Mouse (Mus musculus): ENCODE results near the gene Dmrtc2. TPM values are rescaled to one million over a fixed set of nuclear protein-coding genes. Genes with fewer than 3 reads are reported as not detected.

The Dmrtc2 gene
- polyA plus RNA-seq, 3 experiments from 2014 or later: not detected

- ATAC-seq: peak; percentile 11
Observed at GRCm38 (mm10) chr7:24902630-24903443, 33.0 kb downstream of the Dmrtc2 start, which contains the start of gene Arhgef1. Arhgef1 (plus strand) TSS chr7:24902912.

- ATAC-seq: no peak
Observed at GRCm38 (mm10) chr7:24903444-24903825, 33.6 kb downstream of the Dmrtc2 start.

DNA sequence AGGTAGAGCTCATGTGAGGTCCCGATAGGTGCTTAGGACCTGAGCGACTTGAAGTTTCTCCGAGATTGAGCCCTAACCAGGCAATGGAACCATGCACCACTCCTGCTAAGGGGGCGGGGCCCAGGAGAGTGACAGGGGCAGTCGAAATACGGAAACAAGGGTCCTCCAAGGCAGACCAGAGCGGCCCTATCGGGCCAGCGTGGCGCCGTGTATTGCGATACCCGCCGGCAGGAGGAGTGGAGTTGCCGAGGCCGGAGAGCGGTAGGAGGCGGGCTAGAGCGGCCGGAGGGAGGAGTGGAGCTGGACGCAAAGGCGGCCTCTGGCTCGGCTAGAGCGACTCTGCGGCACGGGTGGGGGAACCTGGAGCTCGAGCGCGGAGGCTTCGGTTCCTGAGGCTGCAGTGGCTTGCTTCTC is 34.2 kb downstream of the Dmrtc2 start:
- ATAC-seq: peak; percentile 75

GRCm38 (mm10) chr7:24904936-24905335 is 35.1 kb downstream of the Dmrtc2 start:
- no peak for ATAC-seq

DNA sequence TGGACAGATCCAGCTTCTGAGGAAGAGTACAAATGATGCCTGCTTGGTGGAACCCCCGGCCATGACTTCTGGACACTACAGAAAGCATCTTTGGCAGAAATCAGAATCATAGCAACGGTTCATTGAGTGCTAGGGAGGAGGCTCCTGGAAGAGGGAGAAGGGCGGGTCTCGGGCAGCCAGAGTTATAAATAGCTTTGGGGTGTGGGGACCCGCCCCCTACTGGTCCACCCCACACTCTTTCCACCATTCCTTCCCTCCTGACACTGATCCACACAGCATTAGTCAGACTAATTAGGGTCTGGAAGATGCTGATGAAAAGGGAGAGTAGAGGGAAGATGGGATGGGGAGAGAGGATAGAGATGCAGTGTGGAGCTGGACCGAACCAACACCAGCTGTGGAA is 36.7 kb downstream of the Dmrtc2 start:
- ATAC-seq: no peak

DNA sequence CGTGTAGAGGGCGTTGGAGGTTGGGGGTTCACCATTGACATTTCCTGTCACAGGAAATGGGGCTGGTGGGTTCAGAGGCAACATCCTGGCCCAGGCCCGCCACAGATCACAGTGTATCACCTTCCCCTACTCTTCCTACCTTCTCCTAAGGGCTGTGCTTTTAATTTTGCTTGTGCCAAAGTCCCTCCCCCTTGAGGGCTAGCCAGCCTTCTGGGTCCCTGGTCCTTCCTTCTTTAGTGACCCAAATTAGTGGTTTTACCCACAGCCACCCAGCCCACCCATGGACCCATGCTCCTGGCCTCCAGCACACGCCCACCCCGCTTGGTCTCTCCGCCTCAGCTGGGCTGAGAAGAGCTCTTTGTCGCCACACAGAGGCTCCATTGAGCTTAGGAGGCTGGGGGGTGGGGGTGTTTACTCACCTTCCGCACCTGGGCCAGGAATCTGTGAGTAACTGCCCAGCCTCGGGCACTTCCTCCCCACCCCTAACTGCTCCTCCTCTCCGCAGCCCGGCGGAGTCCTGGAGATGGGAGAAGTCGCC is 37.4 kb downstream of the Dmrtc2 start:
- peak; percentile 77 for ATAC-seq

DNA sequence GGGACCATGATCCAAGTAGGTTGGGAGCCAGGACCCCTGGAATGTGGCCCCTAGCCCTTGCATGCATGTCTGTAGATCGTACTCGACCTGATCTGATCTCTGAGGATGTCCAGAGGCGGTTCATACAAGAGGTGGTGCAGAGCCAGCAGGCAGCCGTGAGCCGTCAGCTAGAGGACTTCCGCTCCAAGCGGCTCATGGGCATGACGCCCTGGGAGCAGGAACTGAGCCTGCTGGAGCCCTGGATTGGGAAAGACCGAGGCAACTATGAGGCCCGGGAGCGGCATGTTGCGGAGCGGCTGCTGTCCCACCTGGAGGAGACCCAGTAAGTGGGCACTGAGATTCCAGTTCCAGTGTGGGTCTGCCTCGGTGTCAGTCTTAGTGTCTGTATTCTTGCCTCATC is 42.6 kb downstream of the Dmrtc2 start:
- ATAC-seq: no peak

DNA sequence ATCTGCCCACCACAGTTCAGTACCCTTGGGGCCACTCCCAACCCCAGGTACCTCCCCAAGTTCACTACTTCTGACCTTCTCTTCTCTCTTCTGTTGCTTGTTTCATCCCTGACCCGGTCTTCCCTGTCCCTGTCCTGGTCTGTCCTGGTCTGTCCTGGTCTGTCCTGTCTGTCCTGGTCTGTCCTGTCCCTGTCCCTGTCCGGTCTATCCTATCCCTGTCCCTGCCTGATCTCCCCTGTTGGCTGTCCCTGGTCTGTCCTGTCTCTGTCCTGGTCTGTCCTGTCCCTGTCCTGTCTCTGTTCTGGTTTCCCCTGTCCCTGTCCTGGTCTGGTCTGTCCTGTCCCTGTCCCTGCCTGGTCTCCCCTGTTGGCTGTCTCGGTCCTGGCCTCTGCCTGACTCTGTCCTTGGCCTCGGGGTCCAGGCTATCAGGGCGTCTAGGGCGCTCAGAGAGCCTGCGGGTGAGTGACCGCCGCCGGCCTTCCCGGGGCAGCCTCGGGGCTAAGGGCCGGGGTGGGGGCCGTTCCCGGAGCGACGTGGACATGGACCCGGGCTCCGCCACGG is 49.0 kb downstream of the Dmrtc2 start:
- no peak for ATAC-seq

DNA sequence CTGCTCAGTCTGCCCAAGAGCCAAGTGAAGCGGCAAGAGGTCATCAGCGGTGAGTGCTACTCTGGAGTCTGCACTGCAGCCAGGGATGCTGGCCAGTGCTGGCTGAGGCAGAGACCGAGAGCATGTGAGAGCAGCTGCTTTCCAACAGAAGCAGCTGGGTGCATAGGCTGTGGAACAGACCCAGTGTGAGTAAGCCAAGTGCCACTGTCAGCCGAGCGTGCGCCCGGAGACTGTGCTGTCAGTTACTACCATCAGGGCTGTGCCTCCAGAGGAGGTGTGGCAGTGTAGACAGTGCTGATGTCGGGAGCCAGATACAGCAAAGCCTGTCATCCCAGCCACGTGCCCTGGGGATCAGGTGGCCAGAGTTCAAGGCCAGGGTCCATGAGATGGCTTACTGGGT is 49.9 kb downstream of the Dmrtc2 start:
- no peak for ATAC-seq

Other genes with a start within 250 kb of the Dmrtc2 start
- gene Lypd3, start 233.5 kb upstream of the Dmrtc2 start, polyA plus RNA-seq (2017; shearing (Covaris generic)): not detected
- not detected for gene Tex101, start 193.4 kb upstream of the Dmrtc2 start, polyA plus RNA-seq (2017; shearing (Covaris generic))
- gene BC049730, start 160.8 kb upstream of the Dmrtc2 start, polyA plus RNA-seq (2017; shearing (Covaris generic)): not detected
- gene Gm4763, start 143.1 kb upstream of the Dmrtc2 start, polyA plus RNA-seq (2017; shearing (Covaris generic)): not detected
- gene Cd177, start 109.7 kb upstream of the Dmrtc2 start, polyA plus RNA-seq (2017; shearing (Covaris generic)): not detected
- gene Ceacam10, start 92.9 kb upstream of the Dmrtc2 start, polyA plus RNA-seq (2017; shearing (Covaris generic)): not detected
- gene Gm9844, start 7.8 kb upstream of the Dmrtc2 start, polyA plus RNA-seq (2017; shearing (Covaris generic)): 10 to 100 TPM; 14.1 to 61.2 (median 46.0) TPM
- not detected for gene Lypd4, start 116 bp upstream of the Dmrtc2 start, polyA plus RNA-seq (2017; shearing (Covaris generic))
- gene Rps19, start 14.3 kb downstream of the Dmrtc2 start, polyA plus RNA-seq (2017; shearing (Covaris generic)): over 10,000 TPM in 2 of 3 experiments, 1,000 to 10,000 TPM in 1; 7,402 to 12,964 (median 12,716) TPM
- 10 to 100 TPM in 2 of 3 experiments, 1 to 10 TPM in 1; 2.2 to 13.5 (median 10.8) TPM for gene Cd79a, start 27.3 kb downstream of the Dmrtc2 start, polyA plus RNA-seq (2017; shearing (Covaris generic))
- 100 to 1,000 TPM; 112 to 198 (median 176) TPM for gene Arhgef1, start 32.9 kb downstream of the Dmrtc2 start, polyA plus RNA-seq (2017; shearing (Covaris generic))
- gene Gm4881, start 74.4 kb downstream of the Dmrtc2 start, polyA plus RNA-seq (2017; shearing (Covaris generic)): not detected
- 100 to 1,000 TPM; 119 to 244 (median 236) TPM for gene Rabac1, start 102.7 kb downstream of the Dmrtc2 start, polyA plus RNA-seq (2017; shearing (Covaris generic))
- 1 to 10 TPM in 2 of 3 experiments, under 1 TPM in 1; 0.62 to 3.6 (median 3.4) TPM for gene Atp1a3, start 135.9 kb downstream of the Dmrtc2 start, polyA plus RNA-seq (2017; shearing (Covaris generic))
- gene Grik5, start 202.3 kb downstream of the Dmrtc2 start, polyA plus RNA-seq (2017; shearing (Covaris generic)): 1 to 10 TPM; 3.1 to 4.9 (median 3.2) TPM
- 10 to 100 TPM in 2 of 3 experiments, 1 to 10 TPM in 1; 8.9 to 11.3 (median 11.3) TPM for gene Zfp574, start 202.5 kb downstream of the Dmrtc2 start, polyA plus RNA-seq (2017; shearing (Covaris generic))

All from inflammation-experienced regulatory T-cells, adult 6 months (primary cell).